Mouse (Mus musculus) liver, embryonic 16.5 days (tissue): ENCODE measurements around the gene Mrvi1. TPM values are rescaled to one million over a fixed set of nuclear protein-coding genes. Genes with fewer than 3 reads are reported as not detected.

Source experiments
- ATAC-seq: fragments of 200-750 bp; cut with Nextera tagmentation; 2 replicates; pipeline ENCODE4 v1.8.0; 2017; ENCODE audit warnings: low read depth, mild to moderate bottlenecking, moderate number of reproducible peaks, moderate library complexity
- H3K27ac ChIP-seq: fragments of 300-500 bp; sonication (generic); 2 replicates; pipeline ENCODE4 v1.5.1; 2014; ENCODE audit warnings: mild to moderate bottlenecking, low read length
- H3K27me3 ChIP-seq: fragments of 300-500 bp; sonication (generic); 2 replicates; pipeline ENCODE4 v1.6.1; 2014; ENCODE audit warnings: low read depth, low read length, mixed read lengths; ENCODE audit not compliant: control insufficient read depth, insufficient read depth
- H3K36me3 ChIP-seq: fragments of 300-500 bp; sonication (generic); 2 replicates; pipeline ENCODE4 v1.6.1; 2014; ENCODE audit warnings: mild to moderate bottlenecking; ENCODE audit not compliant: control insufficient read depth, insufficient read depth
- H3K4me1 ChIP-seq: fragments of 300-500 bp; sonication (generic); 2 replicates; pipeline ENCODE4 v1.6.1; 2014; ENCODE audit warnings: low read depth, low read length, mixed read lengths; ENCODE audit not compliant: control insufficient read depth
- H3K4me2 ChIP-seq: fragments of 300-500 bp; sonication (generic); 2 replicates; pipeline ENCODE4 v1.6.1; 2014; ENCODE audit warnings: low read depth, low read length, mixed read lengths
- H3K4me3 ChIP-seq: fragments of 300-500 bp; sonication (generic); 2 replicates; pipeline ENCODE4 v1.5.1; 2014; ENCODE audit warnings: low read depth, mild to moderate bottlenecking, low read length
- H3K9ac ChIP-seq: fragments of 300-500 bp; sonication (generic); 2 replicates; pipeline ENCODE4 v1.6.1; 2014; ENCODE audit warnings: low read depth, low read length
- H3K9me3 ChIP-seq: fragments of 300-500 bp; sonication (generic); replicated peaks from 2 replicates; pipeline ENCODE4 v1.6.1; 2016; ENCODE audit warnings: low read length; ENCODE audit not compliant: control insufficient read depth
- WGBS: fragments of 180-500 bp; shearing (Covaris S2); extraction: QIAGEN DNeasy Blood & Tissue Kit; methylation state at CpG from one replicate; pipeline ENCODE4 v1.1.7; 2014; ENCODE audit not compliant: insufficient replicate concordance; 5-methylcytosine and 5-hydroxymethylcytosine counted together
- polyA plus RNA-seq: library from polyadenylated mRNA; unstranded; fragments of >200 nt; fragmentation: Nextera tagmentation; extraction: Ambion mirVana; gene quantifications from 2 replicates; pipeline ENCODE4 v1.2.1, GENCODE M21; 2015

Gene Mrvi1
- polyA plus RNA-seq, 1 experiment from 2014 or later: 4.3 TPM

DNA sequence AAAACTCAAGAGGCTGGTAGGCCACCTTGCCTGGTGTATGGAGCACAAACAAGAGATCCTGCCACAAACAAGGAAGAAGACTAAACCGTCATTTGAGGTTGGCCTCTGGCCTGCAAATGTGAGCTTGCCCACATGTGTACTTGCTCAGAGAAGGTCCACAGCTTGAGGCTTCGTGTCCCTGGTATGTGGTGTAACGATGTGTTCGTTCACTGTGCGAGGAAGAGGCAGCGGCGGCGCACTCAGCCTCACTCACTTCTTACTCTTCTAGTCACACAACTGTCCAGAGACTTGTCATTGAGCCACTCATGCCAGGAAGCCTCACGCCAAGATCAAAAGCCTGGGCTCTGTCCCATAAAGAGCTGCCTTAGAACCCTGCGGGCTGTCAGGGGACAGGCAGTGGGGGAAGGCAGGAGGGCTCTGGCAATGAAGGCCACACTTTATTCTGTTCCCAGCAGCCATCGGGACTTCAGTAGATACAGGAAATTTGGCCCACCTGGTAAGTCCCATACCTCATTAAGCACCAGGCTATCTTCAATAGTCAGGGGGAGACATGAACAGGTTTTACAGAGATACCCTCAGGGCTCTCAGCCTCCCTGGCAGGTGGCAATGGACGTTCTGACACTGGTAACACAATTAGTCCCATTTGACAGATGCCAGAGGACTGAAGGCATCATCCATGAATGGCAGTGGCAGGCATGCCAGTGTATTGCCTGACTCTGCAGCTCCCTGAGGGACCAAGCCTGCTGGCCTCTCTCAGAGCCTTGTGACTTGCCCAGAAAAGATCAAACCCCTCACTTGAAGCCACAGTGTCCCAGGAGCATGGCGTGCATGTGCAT is 32.3 kb downstream of the Mrvi1 start:
- H3K4me1 ChIP-seq: no peaks in the 10 kb centered on the region; the same call in 1 of the 2 replicates
- H3K27ac ChIP-seq: no peak overlapping the region
- WGBS: 72% methylated on average over 13 of the region's 13 CpGs

DNA sequence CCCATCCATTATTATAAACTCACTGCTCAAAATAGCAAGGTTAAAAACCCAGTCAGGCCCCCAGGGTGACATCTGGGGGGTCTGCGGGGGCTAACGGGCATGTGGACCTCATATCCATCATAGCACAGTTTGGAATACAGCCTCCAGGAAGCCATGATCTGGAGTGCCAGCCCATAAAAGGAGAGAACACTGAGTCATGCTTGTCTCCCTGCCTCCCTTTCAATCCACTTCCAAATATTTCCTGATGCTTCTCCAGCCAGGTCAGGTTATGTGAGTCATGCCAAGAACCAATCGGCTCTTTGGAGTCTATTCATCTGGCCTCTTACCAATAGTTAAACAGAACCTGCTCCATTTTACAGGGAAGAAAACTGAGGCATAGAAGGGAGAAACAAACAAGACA is 33.7 kb downstream of the Mrvi1 start:
- Histone ChIP-seq H3K27me3 (no peaks in the 10 kb centered on the region), H3K4me3 (no peak overlapping the region), H3K36me3 (no peaks in the 10 kb centered on the region), H3K9me3 (no peaks in the 10 kb centered on the region), H3K4me2 (no peak overlapping the region), H3K9ac (no peak overlapping the region), H3K27ac (no peak overlapping the region), H3K4me1 (no peaks in the 10 kb centered on the region; the same call in 1 of the 2 replicates)
- 61% methylated on average over 3 of the region's 3 CpGs for WGBS
- ATAC-seq: no peak

More for the DNA sequence above, 32.3 kb downstream of the Mrvi1 start:
- Histone ChIP-seq H3K36me3 (no peaks in the 10 kb centered on the region), H3K4me2 (no peak overlapping the region), H3K27me3 (no peaks in the 10 kb centered on the region), H3K9me3 (no peaks in the 10 kb centered on the region), H3K9ac (no peak overlapping the region), H3K4me3 (no peak overlapping the region)
- ATAC-seq: no peak

DNA sequence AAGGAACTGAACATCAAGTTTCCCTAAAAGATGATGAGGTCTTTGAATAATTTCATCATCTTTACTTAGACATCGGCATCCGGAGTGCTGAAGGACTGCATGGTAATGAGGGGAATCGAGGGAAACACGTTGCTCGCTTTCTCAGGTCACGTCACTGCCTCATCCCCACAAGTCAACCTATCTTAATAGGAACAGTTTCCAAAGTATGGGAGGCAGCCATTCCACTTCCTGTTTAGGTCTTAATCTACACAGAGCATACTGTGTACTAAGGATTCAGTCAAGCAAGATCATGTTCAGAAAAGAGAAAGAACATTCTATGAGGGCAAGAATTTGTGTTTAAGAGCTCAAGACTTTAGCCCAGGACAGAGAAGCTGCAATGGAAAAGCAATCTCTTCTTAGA is 34.6 kb downstream of the Mrvi1 start:
- no peak for ATAC-seq
- Histone ChIP-seq H3K4me1 (no peaks in the 10 kb centered on the region), H3K27ac (no peak overlapping the region)

DNA sequence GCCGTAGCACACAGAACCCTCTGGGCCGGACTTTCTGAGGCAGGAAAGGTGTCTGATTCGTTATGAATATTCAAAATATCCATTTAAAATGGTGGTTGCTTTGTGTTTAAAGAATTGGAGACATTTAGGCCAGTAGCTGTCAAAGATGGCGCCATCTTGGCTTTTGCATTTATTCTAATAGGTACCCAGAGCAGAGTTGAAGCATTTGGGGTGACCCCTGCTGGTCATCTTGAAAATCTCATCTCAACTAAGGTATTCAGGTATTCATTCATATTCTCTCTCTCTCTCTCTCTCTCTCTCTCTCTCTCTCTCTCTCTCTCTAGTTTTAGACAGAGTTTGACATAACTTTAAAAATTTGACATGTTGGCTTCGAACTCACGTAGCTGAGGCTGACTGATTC is 35.5 kb downstream of the Mrvi1 start:
- Histone ChIP-seq H3K4me2 (no peak overlapping the region), H3K27ac (no peak overlapping the region), H3K9ac (no peak overlapping the region), H3K4me3 (no peak overlapping the region), H3K36me3 (no peaks in the 10 kb centered on the region), H3K27me3 (no peaks in the 10 kb centered on the region), H3K4me1 (peaks cover 7% of the 10 kb centered on the region), H3K9me3 (no peaks in the 10 kb centered on the region)
- no peak for ATAC-seq
- WGBS: 70% methylated on average over 6 of the region's 6 CpGs

More for the DNA sequence above, 34.6 kb downstream of the Mrvi1 start:
- Histone ChIP-seq H3K4me2 (no peak overlapping the region), H3K27me3 (no peaks in the 10 kb centered on the region), H3K9ac (no peak overlapping the region), H3K36me3 (no peaks in the 10 kb centered on the region), H3K9me3 (no peaks in the 10 kb centered on the region), H3K4me3 (no peak overlapping the region)
- WGBS: 51% methylated on average over 6 of the region's 6 CpGs

DNA sequence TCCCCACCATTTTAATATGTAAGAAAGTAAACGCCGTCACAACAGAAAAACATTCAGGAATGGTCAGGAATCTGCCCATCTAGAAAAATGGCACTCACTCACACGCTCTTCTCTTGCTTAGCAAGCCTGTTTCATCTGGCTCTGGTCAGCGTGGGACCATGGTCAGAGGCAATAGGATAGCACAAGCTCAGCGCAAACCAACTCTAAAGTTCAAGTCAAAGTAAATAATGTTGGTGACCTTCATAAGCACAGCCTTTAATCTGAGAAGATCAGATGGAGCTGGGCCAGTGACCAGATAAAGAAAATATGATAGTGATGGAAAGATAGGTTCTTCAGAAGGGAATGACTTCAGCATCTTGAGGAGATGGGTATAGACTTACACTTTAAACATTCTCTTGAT is 37.9 kb downstream of the Mrvi1 start:
- ATAC-seq: no peak
- no peak overlapping the region for H3K9ac ChIP-seq

DNA sequence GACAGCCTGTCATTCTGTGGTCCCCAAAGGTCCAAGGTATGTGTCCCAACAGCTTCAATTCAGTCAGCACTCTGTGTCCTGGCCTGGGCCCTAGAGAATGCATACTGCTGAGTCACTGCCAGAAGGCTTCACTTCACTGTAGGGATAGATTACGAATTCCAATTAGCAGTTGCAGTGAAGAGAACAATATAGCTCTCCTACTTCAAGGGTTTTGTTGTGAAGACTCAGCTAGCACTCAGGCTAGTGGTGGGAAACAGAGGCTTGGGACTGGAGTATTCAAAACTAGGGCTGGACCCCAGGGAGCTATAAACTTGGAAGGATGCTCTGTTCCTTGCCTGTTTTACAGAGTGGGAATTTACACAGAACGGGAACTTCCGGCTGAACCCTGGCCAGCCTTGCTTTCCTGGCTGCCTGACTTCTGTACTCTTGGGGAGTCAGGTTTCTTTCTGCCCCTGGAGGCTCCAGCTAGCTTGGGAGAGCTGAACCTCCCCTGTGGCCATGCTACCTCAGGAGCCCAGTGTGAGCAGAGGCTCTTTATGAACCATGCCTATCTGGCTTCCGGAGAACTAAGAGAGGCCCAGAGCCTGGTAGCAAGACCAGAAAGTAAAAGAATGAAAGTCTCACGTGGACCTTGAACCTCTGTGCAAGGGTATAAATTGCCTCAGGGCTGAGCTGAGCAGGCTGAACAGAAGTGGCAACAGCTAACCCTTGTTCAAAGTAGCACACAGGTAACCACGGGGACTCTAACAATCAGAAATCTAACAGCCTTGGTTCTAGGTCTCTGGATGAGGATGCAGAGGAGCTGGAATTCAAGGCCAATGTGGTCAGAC is 40.3 kb downstream of the Mrvi1 start:
- WGBS: 44% methylated on average over 6 of the region's 6 CpGs
- Histone ChIP-seq H3K27ac (peak overlapping the region; percentile 56), H3K27me3 (no peaks in the 10 kb centered on the region), H3K4me2 (peak overlapping the region; percentile 9; the same call in 1 of the 2 replicates), H3K36me3 (no peaks in the 10 kb centered on the region), H3K9me3 (no peaks in the 10 kb centered on the region), H3K4me1 (peaks cover 18% of the 10 kb centered on the region), H3K4me3 (no peak overlapping the region), H3K9ac (peak overlapping the region; percentile 16)
- ATAC-seq: peak; percentile 88

More for the DNA sequence above, 37.9 kb downstream of the Mrvi1 start:
- Histone ChIP-seq H3K9me3 (no peaks in the 10 kb centered on the region), H3K4me3 (no peak overlapping the region), H3K4me2 (no peak overlapping the region), H3K4me1 (peaks cover 18% of the 10 kb centered on the region), H3K27ac (no peak overlapping the region), H3K36me3 (no peaks in the 10 kb centered on the region), H3K27me3 (no peaks in the 10 kb centered on the region)
- 72% methylated on average over 5 of the region's 5 CpGs for WGBS

DNA sequence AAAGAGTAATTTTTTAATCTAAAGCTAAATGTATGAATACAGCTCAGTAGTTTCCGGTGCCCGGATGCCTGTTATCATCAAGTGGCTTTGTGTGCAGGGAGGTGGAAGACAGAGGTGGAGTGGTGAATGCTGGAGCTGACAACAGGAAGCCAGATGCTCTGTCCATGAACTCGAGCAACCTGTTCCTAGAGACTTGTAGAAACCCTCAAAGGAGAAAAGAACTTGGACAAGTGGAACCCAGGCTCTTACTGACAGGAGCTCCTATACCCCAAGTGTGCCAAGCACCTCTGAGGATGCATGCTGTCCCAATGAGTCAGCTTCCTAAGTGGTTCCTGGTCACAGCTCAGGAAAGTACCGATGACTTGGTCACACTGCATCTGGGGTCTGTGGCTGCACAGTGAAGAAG is 41.1 kb downstream of the Mrvi1 start:
- WGBS: 29% methylated on average over 4 of the region's 4 CpGs
- ATAC-seq: peak; percentile 49
- H3K27ac ChIP-seq: peak overlapping the region; percentile 39
- no peaks in the 10 kb centered on the region for H3K36me3 ChIP-seq
- peaks cover 18% of the 10 kb centered on the region for H3K4me1 ChIP-seq
- H3K9me3 ChIP-seq: no peaks in the 10 kb centered on the region
- H3K9ac ChIP-seq: no peak overlapping the region
- H3K4me3 ChIP-seq: no peak overlapping the region
- no peaks in the 10 kb centered on the region for H3K27me3 ChIP-seq
- H3K4me2 ChIP-seq: no peak overlapping the region

DNA sequence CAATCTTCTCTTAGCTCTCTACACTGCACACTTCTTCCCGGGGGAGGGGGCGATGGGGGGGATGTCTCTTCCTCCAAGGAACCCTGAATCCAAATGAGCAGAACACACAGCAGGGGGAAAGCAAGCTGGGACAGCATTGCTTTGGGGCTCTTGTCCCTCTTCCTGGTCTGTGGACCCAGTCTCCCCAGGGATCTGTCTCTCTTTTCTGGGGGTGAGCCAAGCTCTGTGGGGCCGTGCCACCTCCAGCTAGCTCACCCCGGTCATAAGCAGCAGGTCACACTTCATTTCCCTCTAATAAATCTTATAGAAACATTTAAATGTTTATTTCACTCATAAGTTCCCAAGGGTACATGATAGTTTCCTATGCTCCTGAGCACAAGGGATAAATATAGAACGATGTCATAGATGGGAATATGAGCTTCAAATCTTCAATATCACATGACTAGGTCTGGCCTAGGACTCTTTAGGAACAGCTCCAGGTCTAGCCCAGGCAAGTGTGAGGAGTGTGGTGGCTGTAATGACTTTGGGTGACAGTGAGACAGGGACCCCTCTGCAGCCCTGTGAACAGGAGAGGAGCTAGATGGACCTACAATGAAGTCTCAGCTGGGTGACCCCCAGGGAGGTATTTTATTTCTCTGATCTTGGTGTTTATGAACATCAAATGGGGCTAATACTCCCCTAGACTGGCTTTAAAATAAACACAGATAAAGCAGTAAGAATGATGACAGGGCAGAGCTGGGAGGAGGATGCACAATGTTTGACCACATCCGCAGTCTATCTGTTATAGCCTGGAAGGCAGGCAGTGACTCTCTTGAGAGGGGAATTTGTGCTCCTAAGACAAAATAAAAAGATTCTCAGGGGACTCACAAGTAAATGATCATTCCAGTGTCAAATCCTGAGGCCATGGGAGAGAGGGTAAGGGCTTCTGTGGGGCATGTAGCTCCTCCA is 46.2 kb downstream of the Mrvi1 start:
- Histone ChIP-seq H3K9me3 (no peaks in the 10 kb centered on the region), H3K4me3 (no peak overlapping the region), H3K9ac (no peak overlapping the region), H3K27ac (no peak overlapping the region), H3K4me1 (peaks cover 5% of the 10 kb centered on the region), H3K36me3 (no peaks in the 10 kb centered on the region), H3K27me3 (no peaks in the 10 kb centered on the region), H3K4me2 (no peak overlapping the region)
- 62% methylated on average over 6 of the region's 6 CpGs for WGBS
- no peak for ATAC-seq
